Mouse (Mus musculus) right cerebral cortex, postnatal 4 days (tissue): Measurements from ENCODE around the gene Olfr472.
"Not testable (repeated sequence)": the region's sequence is repeated elsewhere in the genome, so short reads cannot be mapped to it uniquely, and the experiment has no call there.

ENCODE experiments used
- DNase-seq: peaks from one replicate; pipeline ENCODE4 v3.0.0-alpha.2; 2022

Olfr472 gene

DNA sequence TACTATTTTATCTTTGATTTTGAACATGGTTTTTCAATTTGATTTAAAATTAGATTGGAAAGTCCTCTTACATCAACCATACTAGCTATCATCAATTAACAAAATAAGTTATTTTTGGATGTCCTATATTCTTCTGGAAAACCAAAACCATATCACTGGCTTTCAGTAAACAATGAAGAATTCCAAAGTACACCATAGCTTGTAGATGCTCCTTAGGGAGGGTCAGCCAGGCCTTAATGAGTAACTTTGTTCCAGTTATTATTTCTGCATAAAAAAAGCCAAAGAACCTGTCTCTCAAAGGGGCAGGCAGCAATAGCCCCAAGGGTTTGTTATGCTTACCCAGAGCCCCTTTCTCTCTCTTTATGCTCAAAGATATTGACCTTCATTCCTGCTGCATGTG, at the start of gene Olfr472:
Olfr472 (plus strand) TSS at position 301 of the 400 bp plus-strand sequence.
- DNase-seq = no peak

DNA sequence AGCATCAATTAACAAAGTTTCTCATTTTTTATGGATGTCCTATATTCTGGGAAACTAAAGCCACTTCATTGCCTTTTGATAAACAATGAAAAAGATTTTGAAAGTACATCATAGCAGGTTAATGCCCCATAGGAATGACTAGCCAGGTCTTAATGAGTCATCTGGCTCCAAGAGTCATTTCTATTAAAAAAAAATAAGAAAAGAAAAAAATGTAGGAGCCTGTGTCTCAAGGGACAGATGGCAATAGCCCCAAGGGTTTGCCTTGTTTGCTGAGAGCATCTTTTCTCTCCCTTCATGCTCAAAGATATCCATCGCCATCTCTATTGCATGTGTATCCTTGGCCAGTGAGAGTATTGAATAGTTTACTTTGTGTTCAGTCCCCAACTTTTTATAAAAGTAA, 32.4 kb downstream of the Olfr472 start, which contains the start of gene Olfr473:
Olfr473 (plus strand) TSS at position 301 of the 400 bp plus-strand sequence.
- no peak for DNase-seq

DNA sequence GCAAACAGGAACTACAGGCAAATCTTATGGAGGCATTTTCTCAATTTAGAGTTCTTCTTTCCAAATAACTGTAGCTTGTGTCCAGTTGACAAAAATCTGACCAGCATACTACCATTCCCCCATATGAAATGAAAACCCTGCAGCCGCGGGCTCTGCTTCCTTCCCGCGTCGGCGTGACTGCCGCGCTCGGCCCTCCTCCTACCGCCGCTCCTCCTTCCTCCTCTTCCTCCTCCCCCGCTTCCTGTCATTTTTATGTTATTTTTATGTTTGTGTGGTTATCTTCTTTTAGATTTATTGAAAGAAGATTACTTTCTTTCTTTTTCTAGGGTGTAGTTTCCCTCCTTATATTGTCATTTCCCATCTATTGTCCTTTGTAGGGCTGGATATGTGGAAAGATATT, 54.8 kb downstream of the Olfr472 start:
- DNase-seq = not testable (repeated sequence)

DNA sequence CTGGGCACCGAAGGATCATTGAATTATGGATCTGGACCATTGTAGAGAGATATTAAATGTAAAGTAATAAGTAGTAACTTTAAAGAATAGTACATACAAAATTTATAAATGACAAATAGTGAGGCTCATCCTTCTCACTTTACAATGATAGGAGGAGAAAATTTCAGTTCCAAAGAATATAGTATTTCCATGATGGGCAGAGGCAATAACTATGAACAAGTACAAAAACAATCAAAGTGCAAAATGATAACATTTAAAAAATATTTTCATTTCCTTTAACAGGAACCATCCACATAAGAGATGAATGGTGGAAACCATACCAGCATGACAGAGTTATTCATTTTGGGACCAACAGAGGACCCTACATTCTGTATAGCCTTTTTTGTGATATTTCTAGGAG, 56.6 kb downstream of the Olfr472 start, which contains the start of gene Olfr474:
Olfr474 (plus strand) TSS at position 301 of the 400 bp plus-strand sequence.
- no peak for DNase-seq
